Mouse (Mus musculus) liver, adult 2 months (tissue): ENCODE data around the gene Ube2cbp. TPM values are rescaled to one million over a fixed set of nuclear protein-coding genes. Genes with fewer than 3 reads are reported as not detected.

Source experiments
- DNase-seq: peaks from one replicate; pipeline ENCODE4 v3.0.0-alpha.2; 2011; ENCODE audit warnings: low read depth, low spot score; ENCODE audit errors: extremely low read depth
- H3K27ac ChIP-seq: fragments of 200-500 bp; replicated peaks from 2 replicates; pipeline ENCODE4 v1.5.1; 2012; ENCODE audit warnings: low read depth, mild to moderate bottlenecking, control low read depth, inconsistent platforms, low read length; ENCODE audit not compliant: insufficient read depth
- H3K27me3 ChIP-seq: fragments of 200-500 bp; 2 replicates; pipeline ENCODE4 v1.6.1; 2012; ENCODE audit warnings: mild to moderate bottlenecking, moderate library complexity, low read length, inconsistent platforms; ENCODE audit not compliant: control insufficient read depth, insufficient read depth
- H3K36me3 ChIP-seq: fragments of 200-500 bp; 2 replicates; pipeline ENCODE4 v1.6.1; 2012; ENCODE audit warnings: low read length, inconsistent platforms; ENCODE audit not compliant: control insufficient read depth, insufficient read depth
- H3K4me1 ChIP-seq: fragments of 200-500 bp; 2 replicates; pipeline ENCODE4 v1.6.1; 2011; ENCODE audit warnings: low read length; ENCODE audit not compliant: control insufficient read depth, insufficient read depth
- H3K4me3 ChIP-seq: fragments of 200-500 bp; 2 replicates; pipeline ENCODE4 v1.5.1; 2011; ENCODE audit warnings: low read depth, mild to moderate bottlenecking, control low read depth, low read length, moderate library complexity; ENCODE audit not compliant: insufficient read depth
- H3K79me2 ChIP-seq: fragments of 200-500 bp; 2 replicates; pipeline ENCODE4 v1.6.1; 2012; ENCODE audit warnings: inconsistent platforms, mild to moderate bottlenecking, low read length, moderate library complexity; ENCODE audit not compliant: control insufficient read depth, insufficient read depth
- H3K9ac ChIP-seq: fragments of 200-500 bp; 2 replicates; pipeline ENCODE4 v1.6.1; 2012; ENCODE audit warnings: low read depth, mild to moderate bottlenecking, control low read depth, inconsistent platforms, low read length
- CTCF ChIP-seq: fragments of 200-500 bp; IDR thresholded peaks from 2 replicates; pipeline ENCODE4 v1.5.1; 2011; ENCODE audit warnings: low read depth, low read length, control low read depth
- POLR2A ChIP-seq: fragments of 200-500 bp; IDR thresholded peaks from 2 replicates; pipeline ENCODE4 v1.6.1; 2011; ENCODE audit warnings: low read length, control low read depth; ENCODE audit not compliant: insufficient read depth; ENCODE audit errors: extremely low read depth
- WGBS: fragments of 180-500 bp; shearing (Covaris S2); methylation state at CpG from one replicate; pipeline ENCODE4 v1.1.7; 2018; 5-methylcytosine and 5-hydroxymethylcytosine counted together
- polyA plus RNA-seq: library from polyadenylated mRNA; depleted of rRNA; stranded (reverse); fragments of >200 nt; gene quantifications from 2 replicates; pipeline ENCODE4 v1.2.3, GENCODE M21; 2012
- total RNA-seq: library from RNA; depleted of rRNA; stranded (reverse); fragments of >200 nt; gene quantifications from 2 replicates; pipeline ENCODE4 v1.2.3, GENCODE M21; 2014

Ube2cbp gene
- total and polyA plus RNA-seq, 2 experiments, result 0.97 to 2.2 TPM

GRCm38 (mm10) chr9:86334357-86334756 lies 130.4 kb downstream of the Ube2cbp start:
- 93% methylated on average over 5 of the region's 5 CpGs for WGBS
- no peak overlapping the region for H3K27ac ChIP-seq
- no peak for TF ChIP-seq POLR2A
- TF ChIP-seq CTCF, result no peak
- H3K27me3 ChIP-seq, result no peaks in the 10 kb centered on the region
- no peak for DNase-seq
- no peaks in the 10 kb centered on the region for H3K79me2 ChIP-seq
- H3K4me1 ChIP-seq, result no peaks in the 10 kb centered on the region
- H3K9ac ChIP-seq, result no peak overlapping the region
- H3K36me3 ChIP-seq, result no peaks in the 10 kb centered on the region
- H3K4me3 ChIP-seq, result no peak overlapping the region

- no peak overlapping the region for H3K4me3 ChIP-seq
- 96% methylated on average over 3 of the region's 3 CpGs for WGBS
- H3K27ac ChIP-seq, result no peak overlapping the region
- no peak overlapping the region for H3K9ac ChIP-seq
- H3K36me3 ChIP-seq, result no peaks in the 10 kb centered on the region
- DNase-seq, result no peak
- TF ChIP-seq CTCF, result no peak
- TF ChIP-seq POLR2A, result no peak
- no peaks in the 10 kb centered on the region for H3K4me1 ChIP-seq
- no peaks in the 10 kb centered on the region for H3K27me3 ChIP-seq
- H3K79me2 ChIP-seq, result no peaks in the 10 kb centered on the region
These were observed 134.2 kb downstream of the Ube2cbp start for GRCm38 (mm10) chr9:86330591-86330990.

GRCm38 (mm10) chr9:86328270-86328669 lies 136.5 kb downstream of the Ube2cbp start:
- 95% methylated on average over 4 of the region's 4 CpGs for WGBS
- H3K4me3 ChIP-seq, result no peak overlapping the region
- H3K79me2 ChIP-seq, result no peaks in the 10 kb centered on the region
- no peaks in the 10 kb centered on the region for H3K36me3 ChIP-seq
- H3K27me3 ChIP-seq, result no peaks in the 10 kb centered on the region
- H3K27ac ChIP-seq, result no peak overlapping the region
- TF ChIP-seq POLR2A (no peak), CTCF (no peak)
- no peaks in the 10 kb centered on the region for H3K4me1 ChIP-seq
- DNase-seq, result no peak
- H3K9ac ChIP-seq, result no peak overlapping the region

GRCm38 (mm10) chr9:86327341-86327740 lies 137.4 kb downstream of the Ube2cbp start:
- WGBS, result 88% methylated on average over 3 of the region's 3 CpGs
- no peak for DNase-seq

GRCm38 (mm10) chr9:86324772-86325171 lies 140.0 kb downstream of the Ube2cbp start:
- Histone ChIP-seq H3K4me3 (no peak overlapping the region), H3K4me1 (no peaks in the 10 kb centered on the region), H3K9ac (no peak overlapping the region), H3K79me2 (no peaks in the 10 kb centered on the region), H3K36me3 (no peaks in the 10 kb centered on the region), H3K27me3 (no peaks in the 10 kb centered on the region), H3K27ac (no peak overlapping the region)
- no peak for TF ChIP-seq POLR2A
- no peak for TF ChIP-seq CTCF
- DNase-seq, result no peak
- 95% methylated on average over 1 of the region's 1 CpGs for WGBS

More at GRCm38 (mm10) chr9:86327341-86327740, 137.4 kb downstream of the Ube2cbp start:
- Histone ChIP-seq H3K36me3 (no peaks in the 10 kb centered on the region), H3K4me1 (no peaks in the 10 kb centered on the region), H3K27ac (no peak overlapping the region), H3K79me2 (no peaks in the 10 kb centered on the region), H3K27me3 (no peaks in the 10 kb centered on the region), H3K9ac (no peak overlapping the region), H3K4me3 (no peak overlapping the region)
- TF ChIP-seq CTCF, result no peak

- DNase-seq, result no peak
- no peaks in the 10 kb centered on the region for H3K27me3 ChIP-seq
- TF ChIP-seq CTCF (no peak), POLR2A (no peak)
- no peak overlapping the region for H3K27ac ChIP-seq
- H3K4me1 ChIP-seq, result no peaks in the 10 kb centered on the region
- no peak overlapping the region for H3K9ac ChIP-seq
- H3K36me3 ChIP-seq, result no peaks in the 10 kb centered on the region
- H3K79me2 ChIP-seq, result no peaks in the 10 kb centered on the region
- no peak overlapping the region for H3K4me3 ChIP-seq
- 93% methylated on average over 6 of the region's 6 CpGs for WGBS
These were observed 145.1 kb downstream of the Ube2cbp start for GRCm38 (mm10) chr9:86319516-86320140.
